Mouse (Mus musculus) liver, embryonic 14.5 days (tissue): Measurements from ENCODE around the gene Bri3.

ENCODE experiments used
- CTCF ChIP-seq: IDR thresholded peaks from 2 replicates; pipeline ENCODE4 v1.5.1; 2016; ENCODE audit warnings: antibody characterized with exemption, low read depth, control low read depth
- EP300 ChIP-seq: IDR thresholded peaks from 2 replicates; pipeline ENCODE4 v1.6.1; 2016; ENCODE audit warnings: antibody characterized with exemption, low read depth

- no peak for TF ChIP-seq EP300
- TF ChIP-seq CTCF, result no peak
Measured at GRCm38 (mm10) chr5:144200616-144201015, 43.6 kb upstream of the Bri3 start.
